Comparison of ENCODE assay signal across 9 mouse cellular contexts in the genomic region with DNA sequence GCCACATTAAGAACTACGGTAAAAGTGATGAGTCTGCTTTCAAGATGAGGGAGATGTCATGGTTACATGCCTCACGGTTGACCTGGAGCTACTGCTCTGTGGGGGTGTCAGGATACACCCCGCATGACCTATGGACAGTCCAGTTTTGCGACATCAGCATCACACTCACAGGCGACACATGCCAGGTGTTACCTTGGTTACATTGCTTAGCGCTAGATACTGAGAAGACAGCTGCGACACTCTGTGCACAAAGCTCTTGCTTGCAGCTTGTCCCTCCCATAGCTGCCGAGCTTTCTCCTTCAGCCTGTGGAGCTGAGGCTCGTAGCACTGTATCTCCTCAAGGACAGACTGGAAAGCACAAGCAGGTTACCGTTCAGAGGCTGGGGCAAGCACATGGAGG.
DNase-seq lines count a peak whose midpoint lies in the region; ATAC-seq and TF ChIP-seq lines count a peak whose summit lies in the region.
"Had no signal": no experiment of that assay in that cellular context is flagged by ENCODE, and none has a peak within 500 bp of the region (broad histone marks: within the 10 kb centered on the region; RNA-seq: fewer than 3 reads in every experiment).

No protein-coding gene starts in this region.

- no peak for TF ChIP-seq POLR2A in brain, embryonic 14.5 days (IDR thresholded peaks at IDR 0.05; ENCODE audit: borderline replicate concordance, extremely low read depth, insufficient read depth, insufficient read length, poor library complexity, severe bottlenecking)

- no peaks in the 10 kb centered on the region for H3K4me1 ChIP-seq in forebrain, embryonic 15.5 days
- no peaks in the 10 kb centered on the region for H3K4me1 ChIP-seq in forebrain, embryonic 14.5 days (ENCODE audit: control insufficient read depth, insufficient read depth, low read length)
- no peaks in the 10 kb centered on the region for H3K4me1 ChIP-seq in midbrain, postnatal 0 days (ENCODE audit: insufficient read depth, low read length)

- DNase-seq in forebrain, embryonic 14.5 days (ENCODE audit: low spot score) = no peak
- peak in 1 of 2 experiments; percentile 14 for DNase-seq in left cerebral cortex, adult 2 months (ENCODE audit: extremely low spot score in 1 of 2, low spot score in 2 of 2)
- no peak for DNase-seq in left cerebral cortex, adult 11 months (ENCODE audit: low spot score)
- DNase-seq in brain, embryonic 14.5 days (ENCODE audit: low read depth) = peak; percentile 31
- DNase-seq in midbrain, postnatal 0 days (ENCODE audit: low spot score) = peak; percentile 40
- DNase-seq in cerebellum, adult 9-11 months = no peak
- DNase-seq in cerebellum, adult 11 months = no peak
- DNase-seq: cerebellum, adult 8-10 months had no signal

- no peaks in the 10 kb centered on the region for H3K9me3 ChIP-seq in forebrain, embryonic 15.5 days
- H3K9me3 ChIP-seq in forebrain, embryonic 14.5 days (replicated peaks; ENCODE audit: control insufficient read depth, low read length) = no peaks in the 10 kb centered on the region
- no peaks in the 10 kb centered on the region for H3K9me3 ChIP-seq in midbrain, postnatal 0 days (ENCODE audit: low read length)

- no peak overlapping the region for H3K4me2 ChIP-seq in forebrain, embryonic 15.5 days (replicated peaks)
- H3K4me2 ChIP-seq in forebrain, embryonic 14.5 days (ENCODE audit: low read length) = no peak overlapping the region
- H3K4me2 ChIP-seq in midbrain, postnatal 0 days (ENCODE audit: low read depth, low read length, poor library complexity, severe bottlenecking) = no peak overlapping the region

- no peak overlapping the region for H3K9ac ChIP-seq in forebrain, embryonic 15.5 days (replicated peaks)
- H3K9ac ChIP-seq in forebrain, embryonic 14.5 days (ENCODE audit: low read length) = no peak overlapping the region
- H3K9ac ChIP-seq in midbrain, postnatal 0 days (replicated peaks; ENCODE audit: low read length, poor library complexity, severe bottlenecking) = no peak overlapping the region

- no peak for TF ChIP-seq CTCF in left cerebral cortex, adult 2 months (IDR thresholded peaks at IDR 0.05)
- TF ChIP-seq CTCF in brain, embryonic 14.5 days (IDR thresholded peaks at IDR 0.05; ENCODE audit: borderline replicate concordance, extremely low read depth, insufficient read depth, insufficient read length) = no peak
- no peak for TF ChIP-seq CTCF in midbrain, postnatal 0 days (IDR thresholded peaks at IDR 0.05)

- no peak overlapping the region for H3K27ac ChIP-seq in forebrain, embryonic 15.5 days (replicated peaks)
- no peak overlapping the region for H3K27ac ChIP-seq in forebrain, embryonic 14.5 days (ENCODE audit: low read depth, low read length)
- H3K27ac ChIP-seq in left cerebral cortex, adult 2 months = peak overlapping the region; percentile 15
- 0 out of 2 replicates have a peak overlapping the region, but pooled peaks have one; percentile 26 for H3K27ac ChIP-seq in midbrain, postnatal 0 days (ENCODE audit: low read depth, low read length)

- H3K36me3 ChIP-seq in forebrain, embryonic 15.5 days = no peaks in the 10 kb centered on the region
- H3K36me3 ChIP-seq in forebrain, embryonic 14.5 days (ENCODE audit: control insufficient read depth, insufficient read depth, low read length) = no peaks in the 10 kb centered on the region
- no peaks in the 10 kb centered on the region; the same call in 1 of the 2 replicates for H3K36me3 ChIP-seq in midbrain, postnatal 0 days (ENCODE audit: insufficient read depth, low read length)

- no peak overlapping the region for H3K4me3 ChIP-seq in forebrain, embryonic 15.5 days
- H3K4me3 ChIP-seq in forebrain, embryonic 14.5 days (ENCODE audit: low read depth, low read length) = no peak overlapping the region
- no peak overlapping the region for H3K4me3 ChIP-seq in left cerebral cortex, adult 2 months
- H3K4me3 ChIP-seq in midbrain, postnatal 0 days (ENCODE audit: low read depth, low read length) = no peak overlapping the region

- 81% methylated on average over 10 of the region's 10 CpGs for WGBS in forebrain, embryonic 15.5 days
- 78% methylated on average over 10 of the region's 10 CpGs for WGBS in forebrain, embryonic 14.5 days
- 54% methylated on average over 10 of the region's 10 CpGs for WGBS in midbrain, postnatal 0 days

- intact Hi-C loops in left cerebral cortex, adult 2 months (cut with DNase I) = no loop called here

- ATAC-seq in forebrain, embryonic 15.5 days (replicated peaks) = 0 out of 2 replicates have a peak, but pooled peaks have one; percentile 26
- no peak; the same call in 1 of the 2 replicates for ATAC-seq in forebrain, embryonic 14.5 days
- peak; percentile 64 for ATAC-seq in midbrain, postnatal 0 days (ENCODE audit: low FRiP score)

- H3K27me3 ChIP-seq in forebrain, embryonic 15.5 days = no peaks in the 10 kb centered on the region
- no peaks in the 10 kb centered on the region for H3K27me3 ChIP-seq in forebrain, embryonic 14.5 days (replicated peaks; ENCODE audit: control insufficient read depth, insufficient read depth, low read length)
- H3K27me3 ChIP-seq in midbrain, postnatal 0 days (ENCODE audit: insufficient read depth, low read length) = no peaks in the 10 kb centered on the region

Comparison
In these comparisons a context has a peak if more than half of its experiments do, and no peak if none do; other contexts are left out.
1. H3K27ac ChIP-seq: peak in left cerebral cortex, adult 2 months (single experiment) and midbrain, postnatal 0 days (single experiment); none in forebrain, embryonic 15.5 days (single experiment) and forebrain, embryonic 14.5 days (single experiment).
2. DNase-seq: peak in brain, embryonic 14.5 days (single experiment) and midbrain, postnatal 0 days (single experiment); none in forebrain, embryonic 14.5 days (single experiment), left cerebral cortex, adult 11 months (single experiment), cerebellum, adult 9-11 months (single experiment) and cerebellum, adult 11 months (single experiment).